Mouse (Mus musculus): Measurements from ENCODE around the gene Golph3l. TPM values are rescaled to one million over a fixed set of nuclear protein-coding genes. Genes with fewer than 3 reads are reported as not detected.
A peak's percentile ranks its signal among the peaks of the same experiment; 100 is the strongest.
"Not testable (repeated sequence)": the region's sequence is repeated elsewhere in the genome, so short reads cannot be mapped to it uniquely, and the experiment has no call there.

Golph3l gene
- polyA plus RNA-seq, 1 experiment from 2014 or later: 41.5 TPM

DNA sequence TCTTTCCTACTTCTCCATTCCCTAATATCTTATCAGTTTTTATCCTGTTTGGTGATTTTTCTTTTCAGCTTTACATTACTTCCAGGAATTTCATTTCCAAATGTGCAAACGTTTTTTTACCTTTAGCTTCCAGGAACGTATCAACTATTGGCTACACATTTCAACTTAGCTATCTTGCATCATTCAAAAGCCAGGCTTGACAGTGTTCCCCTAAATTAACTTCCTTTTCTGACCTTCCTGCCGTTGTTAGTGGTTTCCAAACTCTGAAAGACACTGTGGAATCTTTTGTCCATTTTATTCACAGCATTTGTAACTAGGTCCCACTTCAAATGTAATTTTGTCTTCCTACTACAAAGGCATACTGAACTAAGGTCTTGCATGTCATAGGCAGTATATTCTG is 20.5 kb downstream of the Golph3l start:
- no peak overlapping the region for H3K9ac ChIP-seq (replicated peaks; ENCODE audit: low read length)
- DNase-seq (ENCODE audit: low spot score) (no peak), ATAC-seq (replicated peaks; ENCODE audit: insufficient number of reproducible peaks, low FRiP score, low TSS enrichment, low read depth) (no peak)
- no peak overlapping the region for H3K27ac ChIP-seq (replicated peaks; ENCODE audit: low read depth, low read length)
- no peak overlapping the region for H3K4me2 ChIP-seq (ENCODE audit: low read depth, low read length)
- 78% methylated on average over 3 of the region's 3 CpGs for WGBS
- H3K4me3 ChIP-seq (ENCODE audit: low read depth, low read length): no peak overlapping the region
- no peaks in the 10 kb centered on the region for H3K9me3 ChIP-seq (replicated peaks; ENCODE audit: control insufficient read depth, low read length)
- H3K27me3 ChIP-seq (ENCODE audit: control insufficient read depth, insufficient read depth, low read length): no peaks in the 10 kb centered on the region
- H3K4me1 ChIP-seq (ENCODE audit: control insufficient read depth, insufficient read depth, low read length): no peaks in the 10 kb centered on the region
- no peaks in the 10 kb centered on the region; the same call in 1 of the 2 replicates for H3K36me3 ChIP-seq (replicated peaks; ENCODE audit: control insufficient read depth, insufficient read depth, low read depth, low read length)

DNA sequence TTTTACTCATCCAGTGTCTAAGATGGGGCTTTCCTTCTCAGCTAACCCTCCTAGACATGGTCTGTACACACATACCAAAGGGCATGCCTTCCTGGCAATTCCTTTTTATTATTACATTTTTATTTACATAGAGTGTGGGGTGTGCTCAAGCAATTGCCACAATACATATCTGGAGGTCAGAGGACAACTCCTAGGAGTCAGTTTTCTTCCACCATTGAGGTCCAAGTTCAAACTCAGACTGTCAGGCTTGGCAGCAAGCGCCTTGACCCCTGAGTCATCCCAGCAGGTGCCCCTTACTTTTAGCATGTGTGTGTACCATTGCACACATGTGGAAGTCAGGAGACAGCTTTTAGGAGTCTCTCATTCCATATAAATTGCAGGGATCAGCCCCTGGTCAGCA is 25.3 kb downstream of the Golph3l start:
- Histone ChIP-seq H3K9me3 (replicated peaks; ENCODE audit: control insufficient read depth, low read length) (no peaks in the 10 kb centered on the region), H3K4me1 (ENCODE audit: control insufficient read depth, insufficient read depth, low read length) (no peaks in the 10 kb centered on the region), H3K36me3 (replicated peaks; ENCODE audit: control insufficient read depth, insufficient read depth, low read depth, low read length) (peaks cover 3% of the 10 kb centered on the region), H3K27me3 (ENCODE audit: control insufficient read depth, insufficient read depth, low read length) (no peaks in the 10 kb centered on the region), H3K9ac (replicated peaks; ENCODE audit: low read length) (no peak overlapping the region), H3K27ac (replicated peaks; ENCODE audit: low read depth, low read length) (no peak overlapping the region), H3K4me2 (ENCODE audit: low read depth, low read length) (no peak overlapping the region), H3K4me3 (ENCODE audit: low read depth, low read length) (no peak overlapping the region)
- DNase-seq (ENCODE audit: low spot score) (no peak), ATAC-seq (replicated peaks; ENCODE audit: insufficient number of reproducible peaks, low FRiP score, low TSS enrichment, low read depth) (no peak)
- 86% methylated on average over 1 of the region's 1 CpGs for WGBS

DNA sequence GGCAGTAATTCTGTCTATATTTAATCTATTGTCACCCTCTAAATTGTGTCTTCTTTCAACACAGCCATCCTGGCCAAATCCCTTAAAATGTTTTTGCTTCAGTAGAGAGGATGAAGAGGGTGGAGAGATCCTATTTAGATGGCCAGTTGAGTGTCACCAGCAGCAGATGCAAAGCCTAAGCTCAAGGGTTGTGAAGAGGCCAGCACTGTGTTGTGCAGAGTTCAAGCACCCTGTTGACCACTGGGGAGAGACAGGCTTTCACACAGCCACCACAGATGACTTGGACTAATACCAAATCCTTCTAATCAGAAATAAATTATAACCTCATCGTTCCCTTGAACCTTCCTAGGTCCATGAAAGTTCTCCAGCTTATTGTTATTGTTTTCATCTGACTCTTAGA is 29.8 kb downstream of the Golph3l start:
- no peak overlapping the region for H3K27ac ChIP-seq (replicated peaks; ENCODE audit: low read depth, low read length)
- no peaks in the 10 kb centered on the region for H3K4me1 ChIP-seq (ENCODE audit: control insufficient read depth, insufficient read depth, low read length)
- WGBS: 69% methylated on average over 1 of the region's 1 CpGs
- DNase-seq (ENCODE audit: low spot score) (no peak), ATAC-seq (replicated peaks; ENCODE audit: insufficient number of reproducible peaks, low FRiP score, low TSS enrichment, low read depth) (no peak)
- H3K4me3 ChIP-seq (ENCODE audit: low read depth, low read length): no peak overlapping the region
- peaks cover 3% of the 10 kb centered on the region for H3K36me3 ChIP-seq (replicated peaks; ENCODE audit: control insufficient read depth, insufficient read depth, low read depth, low read length)
- H3K27me3 ChIP-seq (ENCODE audit: control insufficient read depth, insufficient read depth, low read length): no peaks in the 10 kb centered on the region
- no peak overlapping the region for H3K9ac ChIP-seq (replicated peaks; ENCODE audit: low read length)
- H3K4me2 ChIP-seq (ENCODE audit: low read depth, low read length): no peak overlapping the region
- no peaks in the 10 kb centered on the region for H3K9me3 ChIP-seq (replicated peaks; ENCODE audit: control insufficient read depth, low read length)

DNA sequence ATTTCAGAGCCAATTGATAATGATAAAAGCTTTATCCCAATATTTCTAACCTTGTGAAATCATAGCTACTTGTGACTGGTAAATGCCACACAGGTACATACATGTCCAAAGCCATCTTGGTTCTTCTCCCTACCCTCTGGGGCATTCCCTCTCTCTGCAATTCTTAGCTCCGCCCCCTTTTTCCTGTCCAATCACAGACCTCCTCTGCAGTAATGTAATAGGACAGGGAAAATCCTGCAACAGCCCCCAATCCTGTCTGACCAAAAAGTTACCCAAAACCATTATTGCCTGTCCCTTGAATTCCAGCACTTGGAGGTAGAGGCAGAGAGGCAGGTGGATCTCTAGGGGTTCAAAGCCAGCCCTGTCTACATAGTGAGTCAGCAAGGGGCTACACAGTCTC is 32.5 kb downstream of the Golph3l start:
- Histone ChIP-seq H3K9me3 (replicated peaks; ENCODE audit: control insufficient read depth, low read length) (no peaks in the 10 kb centered on the region), H3K4me1 (ENCODE audit: control insufficient read depth, insufficient read depth, low read length) (no peaks in the 10 kb centered on the region; the same call in 1 of the 2 replicates), H3K4me2 (ENCODE audit: low read depth, low read length) (no peak overlapping the region), H3K27me3 (ENCODE audit: control insufficient read depth, insufficient read depth, low read length) (no peaks in the 10 kb centered on the region), H3K9ac (replicated peaks; ENCODE audit: low read length) (no peak overlapping the region), H3K27ac (replicated peaks; ENCODE audit: low read depth, low read length) (no peak overlapping the region), H3K4me3 (ENCODE audit: low read depth, low read length) (no peak overlapping the region), H3K36me3 (replicated peaks; ENCODE audit: control insufficient read depth, insufficient read depth, low read depth, low read length) (peaks cover 3% of the 10 kb centered on the region)
- no peak for DNase-seq (ENCODE audit: low spot score)
- ATAC-seq (replicated peaks; ENCODE audit: insufficient number of reproducible peaks, low FRiP score, low TSS enrichment, low read depth): no peak
- 84% methylated on average over 1 of the region's 1 CpGs for WGBS

DNA sequence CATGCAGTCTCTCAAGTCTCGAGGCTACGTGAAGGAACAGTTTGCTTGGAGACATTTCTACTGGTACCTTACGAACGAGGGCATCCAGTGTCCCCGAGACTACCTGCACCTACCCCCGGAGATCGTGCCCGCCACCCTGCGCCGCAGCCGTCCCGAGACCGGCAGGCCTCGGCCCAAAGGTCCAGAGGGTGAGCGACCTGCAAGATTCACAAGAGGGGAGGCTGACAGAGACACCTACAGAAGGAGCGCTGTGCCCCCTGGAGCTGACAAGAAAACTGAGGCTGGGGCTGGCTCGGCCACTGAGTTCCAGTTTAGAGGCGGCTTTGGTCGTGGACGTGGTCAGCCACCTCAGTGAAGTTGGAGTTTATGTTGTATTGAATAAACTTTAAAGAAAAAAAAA is 33.7 kb downstream of the Golph3l start:
- H3K4me2 ChIP-seq (ENCODE audit: low read depth, low read length); H3K4me3 ChIP-seq (ENCODE audit: low read depth, low read length); H3K4me1 ChIP-seq (ENCODE audit: control insufficient read depth, insufficient read depth, low read length); ATAC-seq (replicated peaks; ENCODE audit: insufficient number of reproducible peaks, low FRiP score, low TSS enrichment, low read depth); H3K9me3 ChIP-seq (replicated peaks; ENCODE audit: control insufficient read depth, low read length); H3K36me3 ChIP-seq (replicated peaks; ENCODE audit: control insufficient read depth, insufficient read depth, low read depth, low read length); DNase-seq (ENCODE audit: low spot score); H3K27me3 ChIP-seq (ENCODE audit: control insufficient read depth, insufficient read depth, low read length); H3K27ac ChIP-seq (replicated peaks; ENCODE audit: low read depth, low read length); H3K9ac ChIP-seq (replicated peaks; ENCODE audit: low read length): not testable (repeated sequence)
- 94% methylated on average over 20 of the region's 20 CpGs for WGBS

- no peak for DNase-seq (ENCODE audit: low spot score)
- ATAC-seq (replicated peaks; ENCODE audit: insufficient number of reproducible peaks, low FRiP score, low TSS enrichment, low read depth): no peak
- H3K4me3 ChIP-seq (ENCODE audit: low read depth, low read length): no peak overlapping the region
- 55% methylated on average over 2 of the region's 2 CpGs for WGBS
- no peak overlapping the region for H3K27ac ChIP-seq (replicated peaks; ENCODE audit: low read depth, low read length)
- no peaks in the 10 kb centered on the region; the same call in 1 of the 2 replicates for H3K4me1 ChIP-seq (ENCODE audit: control insufficient read depth, insufficient read depth, low read length)
- no peaks in the 10 kb centered on the region for H3K9me3 ChIP-seq (replicated peaks; ENCODE audit: control insufficient read depth, low read length)
- no peaks in the 10 kb centered on the region for H3K27me3 ChIP-seq (ENCODE audit: control insufficient read depth, insufficient read depth, low read length)
- H3K4me2 ChIP-seq (ENCODE audit: low read depth, low read length): no peak overlapping the region
- no peak overlapping the region for H3K9ac ChIP-seq (replicated peaks; ENCODE audit: low read length)
- peaks cover 3% of the 10 kb centered on the region for H3K36me3 ChIP-seq (replicated peaks; ENCODE audit: control insufficient read depth, insufficient read depth, low read depth, low read length)
These were observed 34.8 kb downstream of the Golph3l start for GRCm38 (mm10) chr3:95623551-95623950.

DNA sequence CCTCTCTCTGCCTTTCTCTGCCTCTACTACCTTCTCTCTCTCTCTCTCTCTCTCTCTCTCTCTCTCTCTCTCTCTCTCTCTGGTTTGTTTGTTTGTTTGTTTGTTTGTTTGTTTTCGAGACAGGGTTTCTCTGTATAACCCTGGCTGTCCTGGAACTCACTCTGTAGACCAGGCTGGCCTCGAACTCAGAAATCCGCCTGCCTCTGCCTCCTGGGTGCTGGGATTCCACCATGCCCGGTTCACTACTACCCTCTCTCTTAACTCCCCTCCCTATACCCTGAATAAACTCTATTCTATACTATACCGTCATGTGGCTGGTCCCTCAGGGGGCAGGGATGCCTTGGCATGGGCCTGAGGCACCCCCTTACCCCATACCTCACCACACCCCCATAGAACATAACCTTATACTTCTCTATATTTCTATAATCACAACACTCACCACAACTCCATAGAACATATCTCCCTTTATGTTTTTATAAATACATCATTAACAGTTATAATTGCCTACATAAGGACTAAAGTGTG is 35.3 kb downstream of the Golph3l start:
- WGBS: 65% methylated on average over 5 of the region's 5 CpGs
- Histone ChIP-seq H3K4me2 (ENCODE audit: low read depth, low read length) (peak overlapping the region; percentile 29), H3K27ac (replicated peaks; ENCODE audit: low read depth, low read length) (peak overlapping the region; percentile 62; the same call in 1 of the 2 replicates), H3K4me3 (ENCODE audit: low read depth, low read length) (peak overlapping the region; percentile 62)
- H3K9ac ChIP-seq (replicated peaks; ENCODE audit: low read length); H3K36me3 ChIP-seq (replicated peaks; ENCODE audit: control insufficient read depth, insufficient read depth, low read depth, low read length); H3K27me3 ChIP-seq (ENCODE audit: control insufficient read depth, insufficient read depth, low read length); H3K9me3 ChIP-seq (replicated peaks; ENCODE audit: control insufficient read depth, low read length); ATAC-seq (replicated peaks; ENCODE audit: insufficient number of reproducible peaks, low FRiP score, low TSS enrichment, low read depth); H3K4me1 ChIP-seq (ENCODE audit: control insufficient read depth, insufficient read depth, low read length); DNase-seq (ENCODE audit: low spot score): not testable (repeated sequence)

DNA sequence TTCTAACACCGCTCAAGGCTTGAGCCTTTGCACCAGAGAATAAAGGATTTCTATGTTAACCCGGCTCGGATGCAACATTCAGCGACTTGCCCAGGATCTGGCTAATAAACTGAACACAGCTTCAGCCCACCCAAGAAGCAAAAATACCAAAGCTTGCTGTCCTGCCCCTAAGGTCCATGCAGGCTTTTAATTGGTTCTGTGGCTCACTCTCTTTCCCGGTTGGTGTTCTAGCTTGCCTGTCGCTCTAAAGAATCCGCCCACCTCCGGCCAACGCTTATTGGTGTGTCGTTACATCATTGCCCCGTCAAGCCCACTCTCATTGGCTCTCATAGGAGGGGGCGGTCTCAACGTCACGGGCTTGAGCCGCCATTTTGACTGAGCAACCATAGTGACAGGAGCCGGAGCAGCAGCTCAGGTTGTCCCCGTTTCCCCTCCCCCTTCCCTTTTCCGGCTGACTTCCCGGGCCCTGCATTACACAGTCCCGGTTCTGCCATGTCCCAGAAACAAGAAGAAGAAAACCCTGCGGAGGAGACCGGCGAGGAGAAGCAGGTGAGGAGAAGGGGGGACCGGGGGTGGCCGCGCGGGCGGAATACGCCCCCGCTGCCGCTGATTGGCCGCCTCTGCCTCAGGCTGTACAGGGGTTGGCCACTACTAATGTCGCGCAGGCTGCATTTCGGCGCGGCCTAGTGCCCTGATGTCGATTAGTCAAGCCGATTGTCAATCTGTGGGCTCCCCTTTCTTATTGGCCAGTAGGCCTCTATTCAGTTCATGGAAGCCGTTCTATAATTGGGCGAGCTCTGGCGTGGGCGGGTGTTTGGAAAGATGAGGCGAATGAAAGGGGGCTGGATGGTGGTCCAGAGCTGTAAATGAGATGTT is 36.1 kb downstream of the Golph3l start, which contains the start of gene Ensa:
Gene Ensa, plus strand, starts transcription at position 366 of the 876 bp plus-strand sequence.
- peak within 1 kb of the TSS; percentile 67 for H3K9ac ChIP-seq (replicated peaks; ENCODE audit: low read length)
- H3K36me3 ChIP-seq (replicated peaks; ENCODE audit: control insufficient read depth, insufficient read depth, low read depth, low read length): peaks cover 8% of the 10 kb centered on the region
- H3K27me3 ChIP-seq (ENCODE audit: control insufficient read depth, insufficient read depth, low read length): no peaks in the 10 kb centered on the region
- peak within 1 kb of the TSS; percentile 48 for H3K4me2 ChIP-seq (ENCODE audit: low read depth, low read length)
- peak within 1 kb of the TSS; percentile 62 for H3K4me3 ChIP-seq (ENCODE audit: low read depth, low read length)
- H3K27ac ChIP-seq (replicated peaks; ENCODE audit: low read depth, low read length): peak within 1 kb of the TSS; percentile 62; the same call in 1 of the 2 replicates
- no peaks in the 10 kb centered on the region for H3K9me3 ChIP-seq (replicated peaks; ENCODE audit: control insufficient read depth, low read length)
- peak; percentile 99 for ATAC-seq (replicated peaks; ENCODE audit: insufficient number of reproducible peaks, low FRiP score, low TSS enrichment, low read depth)
- WGBS: under 1% methylated on average over 44 of the region's 44 CpGs
- DNase-seq (ENCODE audit: low spot score): peak; percentile 100
- no peaks in the 10 kb centered on the region; the same call in 1 of the 2 replicates for H3K4me1 ChIP-seq (ENCODE audit: control insufficient read depth, insufficient read depth, low read length)
